Mouse (Mus musculus): Measurements from ENCODE around the gene Cxxc4. TPM values are rescaled to one million over a fixed set of nuclear protein-coding genes. Genes with fewer than 3 reads are reported as not detected.
A peak's percentile ranks its signal among the peaks of the same experiment; 100 is the strongest.

The Cxxc4 gene
- polyA plus RNA-seq, 1 experiment = 12.9 TPM

DNA sequence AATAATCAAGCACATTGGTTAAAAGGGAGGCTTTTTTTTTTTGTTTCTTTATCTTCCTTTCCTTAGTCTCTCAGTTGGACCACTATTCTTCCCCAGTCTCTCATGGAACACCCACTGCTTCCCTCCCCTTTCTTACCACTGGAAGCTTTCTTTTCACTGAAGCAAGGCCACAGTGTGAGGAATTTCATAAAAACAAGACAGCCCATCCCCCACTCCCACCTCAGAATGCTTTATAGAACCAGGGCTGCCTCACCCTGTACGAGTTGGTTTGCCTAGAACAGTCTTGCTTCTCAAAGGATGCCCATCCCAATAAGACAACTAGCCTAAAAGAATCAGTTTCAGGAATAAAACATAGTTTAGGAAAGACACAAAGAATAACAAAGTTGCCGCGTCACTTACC is 23.0 kb downstream of the Cxxc4 start:
- Histone ChIP-seq H3K27ac (ENCODE audit: insufficient read depth, low read length) (no peak overlapping the region), H3K4me1 (ENCODE audit: control insufficient read depth, insufficient read depth, low read length) (no peaks in the 10 kb centered on the region), H3K27me3 (ENCODE audit: control insufficient read depth, insufficient read depth, low read length) (no peaks in the 10 kb centered on the region), H3K4me3 (replicated peaks; ENCODE audit: insufficient read depth, low read depth, low read length) (no peak overlapping the region)
- WGBS = 64% methylated on average over 3 of the region's 3 CpGs
- no peak for DNase-seq
- no peak for TF ChIP-seq POLR2A (IDR thresholded peaks at IDR 0.05; ENCODE audit: borderline replicate concordance, insufficient read depth, low read length)
- TF ChIP-seq CTCF (IDR thresholded peaks at IDR 0.05; ENCODE audit: borderline replicate concordance, insufficient read depth, low read depth, low read length) = no peak

DNA sequence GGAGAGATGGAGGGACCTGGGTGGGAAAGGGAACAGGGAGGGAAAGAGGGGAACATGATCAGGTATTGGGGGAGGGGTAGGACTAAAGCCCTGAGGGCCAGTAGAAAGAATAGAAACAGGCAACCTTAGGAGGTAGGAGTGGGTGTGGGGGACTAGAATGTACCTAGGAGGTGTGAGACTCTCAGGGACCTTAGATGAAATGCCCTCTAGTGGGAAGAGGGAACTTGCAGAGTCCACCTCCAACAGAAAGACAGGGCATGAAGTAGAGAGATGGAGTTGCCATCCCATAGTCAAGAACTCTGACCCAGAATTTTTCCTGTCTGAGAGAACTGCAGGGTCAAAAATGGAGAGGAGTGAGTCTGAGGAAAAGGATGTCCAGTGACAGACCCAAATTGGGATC is 43.4 kb downstream of the Cxxc4 start:
- Histone ChIP-seq H3K27me3 (ENCODE audit: control insufficient read depth, insufficient read depth, low read length) (no peaks in the 10 kb centered on the region), H3K27ac (ENCODE audit: insufficient read depth, low read length) (no peak overlapping the region), H3K4me1 (ENCODE audit: control insufficient read depth, insufficient read depth, low read length) (no peaks in the 10 kb centered on the region), H3K4me3 (replicated peaks; ENCODE audit: insufficient read depth, low read depth, low read length) (no peak overlapping the region)
- no peak for DNase-seq
- TF ChIP-seq POLR2A (IDR thresholded peaks at IDR 0.05; ENCODE audit: borderline replicate concordance, insufficient read depth, low read length) (no peak), CTCF (IDR thresholded peaks at IDR 0.05; ENCODE audit: borderline replicate concordance, insufficient read depth, low read depth, low read length) (no peak)

DNA sequence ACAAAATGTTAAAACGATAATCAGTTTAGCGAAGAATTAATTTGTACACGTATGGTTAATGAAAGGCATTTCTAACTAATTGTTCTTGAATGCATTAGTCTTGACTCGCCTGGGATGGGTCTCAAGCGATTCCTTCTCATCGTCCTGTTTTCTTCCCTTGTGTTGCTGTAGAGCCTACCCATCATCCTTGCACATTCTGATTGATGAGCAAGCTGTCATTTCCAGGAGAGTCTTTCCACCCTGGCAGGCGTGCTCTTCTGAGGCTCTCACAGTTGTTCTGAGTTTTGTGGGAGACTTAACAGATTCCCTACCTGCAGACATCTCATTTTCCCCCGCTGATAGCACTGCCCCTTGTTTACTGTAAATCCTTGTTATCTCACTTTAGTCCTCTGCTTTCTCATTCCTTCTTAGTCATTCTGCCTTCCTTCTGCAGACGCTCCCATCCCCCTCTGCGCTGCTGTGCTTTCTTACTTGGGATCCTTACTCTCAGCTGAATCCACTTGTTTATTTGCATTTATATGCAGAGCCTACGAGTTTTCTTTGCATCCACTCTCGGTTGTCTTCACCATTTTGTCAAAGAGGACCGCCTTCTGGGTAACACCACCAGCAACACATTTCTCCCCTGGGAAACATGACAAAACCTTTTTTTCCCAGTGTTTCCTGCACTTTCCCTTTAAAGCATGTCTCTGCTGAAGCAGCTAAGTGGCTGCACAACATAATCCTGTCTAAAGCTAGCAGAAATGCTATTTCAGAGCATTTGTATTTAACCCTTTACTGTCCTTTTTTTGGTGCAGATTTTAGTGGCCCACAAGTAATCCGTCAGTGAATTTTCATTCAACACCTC is 45.5 kb downstream of the Cxxc4 start:
- TF ChIP-seq POLR2A (IDR thresholded peaks at IDR 0.05; ENCODE audit: borderline replicate concordance, insufficient read depth, low read length) = no peak
- TF ChIP-seq CTCF (IDR thresholded peaks at IDR 0.05; ENCODE audit: borderline replicate concordance, insufficient read depth, low read depth, low read length) = no peak
- WGBS = 36% methylated on average over 14 of the region's 14 CpGs
- DNase-seq = no peak
- no peaks in the 10 kb centered on the region for H3K4me1 ChIP-seq (ENCODE audit: control insufficient read depth, insufficient read depth, low read length)
- H3K27me3 ChIP-seq (ENCODE audit: control insufficient read depth, insufficient read depth, low read length) = no peaks in the 10 kb centered on the region
- H3K4me3 ChIP-seq (replicated peaks; ENCODE audit: insufficient read depth, low read depth, low read length) = no peak overlapping the region
- no peak overlapping the region for H3K27ac ChIP-seq (ENCODE audit: insufficient read depth, low read length)

DNA sequence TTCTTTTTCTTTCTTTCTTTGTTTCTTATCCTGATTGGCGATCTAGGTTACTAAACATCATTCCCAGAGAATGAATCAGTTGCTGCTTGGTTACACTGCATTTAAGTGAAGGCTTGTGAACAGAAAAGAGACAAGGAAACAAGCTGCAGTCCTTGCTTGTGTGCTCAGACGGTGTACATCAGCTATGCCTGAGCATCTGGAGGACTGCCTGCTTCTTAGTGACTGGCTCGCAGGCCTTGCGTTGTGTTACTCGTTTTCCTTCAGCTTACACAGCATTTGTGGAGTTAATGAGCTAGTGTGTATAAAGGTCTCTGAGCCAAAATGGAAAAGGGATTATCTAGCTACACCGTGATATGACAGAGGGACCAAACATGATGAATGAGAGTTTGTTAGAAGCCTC is 58.9 kb downstream of the Cxxc4 start:
- TF ChIP-seq POLR2A (IDR thresholded peaks at IDR 0.05; ENCODE audit: borderline replicate concordance, insufficient read depth, low read length) = no peak
- TF ChIP-seq CTCF (IDR thresholded peaks at IDR 0.05; ENCODE audit: borderline replicate concordance, insufficient read depth, low read depth, low read length) = no peak
- H3K4me3 ChIP-seq (replicated peaks; ENCODE audit: insufficient read depth, low read depth, low read length) = no peak overlapping the region
- no peak for DNase-seq
- H3K27me3 ChIP-seq (ENCODE audit: control insufficient read depth, insufficient read depth, low read length) = no peaks in the 10 kb centered on the region; the same call in 1 of the 2 replicates
- 50% methylated on average over 6 of the region's 6 CpGs for WGBS
- no peaks in the 10 kb centered on the region for H3K4me1 ChIP-seq (ENCODE audit: control insufficient read depth, insufficient read depth, low read length)
- no peak overlapping the region for H3K27ac ChIP-seq (ENCODE audit: insufficient read depth, low read length)

DNA sequence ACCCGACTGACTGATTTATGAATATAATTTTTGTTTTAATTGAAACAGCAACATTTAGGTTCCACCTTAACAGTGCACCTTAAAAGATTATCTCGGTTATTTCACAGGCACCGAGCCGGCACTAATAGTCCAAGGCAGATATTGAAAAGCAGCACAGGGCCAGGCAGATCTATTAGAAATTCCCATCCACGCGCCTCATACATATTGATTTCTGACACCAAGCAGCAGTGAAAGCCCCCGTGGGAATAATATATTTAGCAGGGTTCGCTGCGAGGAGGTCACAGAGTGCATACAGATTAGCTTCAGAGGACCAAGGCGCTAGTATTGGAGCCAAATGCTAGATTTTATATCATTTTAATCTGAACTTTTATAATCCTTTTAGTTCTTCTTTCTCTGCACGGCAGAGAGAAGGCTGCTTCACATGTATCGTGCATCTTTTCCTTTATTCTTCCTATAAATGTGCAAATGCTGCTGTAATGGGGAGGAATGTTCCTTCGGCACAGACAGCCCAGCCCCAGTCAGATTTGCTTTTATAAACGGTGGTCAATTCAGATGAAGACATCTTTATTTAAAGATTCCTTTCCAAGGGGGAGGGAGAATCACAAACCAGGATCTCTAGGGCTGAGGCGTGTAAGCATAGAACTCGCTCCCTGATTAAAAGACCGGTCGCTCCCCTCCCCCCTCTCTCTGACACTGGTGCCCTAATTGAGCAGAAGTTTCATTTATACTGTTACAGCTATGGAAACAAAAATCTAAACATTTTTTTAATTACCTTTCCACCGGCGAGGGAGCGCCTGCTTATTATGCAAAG is 66.6 kb downstream of the Cxxc4 start:
- TF ChIP-seq POLR2A (IDR thresholded peaks at IDR 0.05; ENCODE audit: borderline replicate concordance, insufficient read depth, low read length) (no peak), CTCF (IDR thresholded peaks at IDR 0.05; ENCODE audit: borderline replicate concordance, insufficient read depth, low read depth, low read length) (no peak)
- Histone ChIP-seq H3K4me3 (replicated peaks; ENCODE audit: insufficient read depth, low read depth, low read length) (peak overlapping the region; percentile 65), H3K27me3 (ENCODE audit: control insufficient read depth, insufficient read depth, low read length) (no peaks in the 10 kb centered on the region), H3K4me1 (ENCODE audit: control insufficient read depth, insufficient read depth, low read length) (no peaks in the 10 kb centered on the region), H3K27ac (ENCODE audit: insufficient read depth, low read length) (no peak overlapping the region)
- DNase-seq = peak; percentile 21 to 25
- 7% methylated on average over 21 of the region's 21 CpGs for WGBS

DNA sequence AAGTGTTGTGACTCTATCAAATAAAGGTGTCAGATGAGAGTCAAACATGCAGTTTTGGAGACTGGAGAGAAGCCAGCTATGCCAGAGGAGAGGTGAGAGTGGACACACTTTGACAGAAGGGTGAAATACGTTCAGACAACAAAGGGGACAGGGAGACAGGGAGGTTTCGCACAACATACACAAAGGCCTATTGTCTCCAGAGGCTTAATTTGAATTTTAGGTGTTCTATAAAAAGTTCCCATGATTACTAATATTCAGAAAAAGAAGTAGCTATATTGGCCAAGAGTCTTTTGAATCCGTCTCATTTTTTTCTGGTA is 67.2 kb downstream of the Cxxc4 start:
- TF ChIP-seq POLR2A (IDR thresholded peaks at IDR 0.05; ENCODE audit: borderline replicate concordance, insufficient read depth, low read length) = no peak
- TF ChIP-seq CTCF (IDR thresholded peaks at IDR 0.05; ENCODE audit: borderline replicate concordance, insufficient read depth, low read depth, low read length) = no peak
- Histone ChIP-seq H3K4me3 (replicated peaks; ENCODE audit: insufficient read depth, low read depth, low read length) (no peak overlapping the region), H3K27me3 (ENCODE audit: control insufficient read depth, insufficient read depth, low read length) (no peaks in the 10 kb centered on the region), H3K27ac (ENCODE audit: insufficient read depth, low read length) (no peak overlapping the region), H3K4me1 (ENCODE audit: control insufficient read depth, insufficient read depth, low read length) (no peaks in the 10 kb centered on the region)
- DNase-seq = no peak
- WGBS = 52% methylated on average over 3 of the region's 3 CpGs

DNA sequence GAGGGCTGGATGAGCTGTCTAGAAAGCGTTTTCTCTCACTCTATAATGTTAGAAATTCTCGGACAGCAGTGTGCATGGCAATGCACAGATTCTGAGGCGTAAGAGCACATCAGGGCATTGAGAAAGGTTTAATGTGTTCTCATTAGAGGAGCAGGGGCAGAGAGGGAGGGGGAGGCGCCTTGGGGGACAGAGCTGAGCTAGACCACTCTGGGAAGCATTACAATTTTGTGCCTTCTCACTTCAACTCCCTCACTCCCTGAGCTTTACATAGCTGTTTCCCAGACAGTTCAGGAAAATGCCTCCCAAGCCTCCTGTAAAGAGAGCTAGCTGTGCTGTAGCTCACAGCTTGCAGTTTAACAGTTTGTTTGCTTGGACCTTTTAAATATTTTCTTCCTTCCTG is 70.2 kb downstream of the Cxxc4 start:
- Histone ChIP-seq H3K4me1 (ENCODE audit: control insufficient read depth, insufficient read depth, low read length) (no peaks in the 10 kb centered on the region), H3K4me3 (replicated peaks; ENCODE audit: insufficient read depth, low read depth, low read length) (no peak overlapping the region), H3K27me3 (ENCODE audit: control insufficient read depth, insufficient read depth, low read length) (no peaks in the 10 kb centered on the region), H3K27ac (ENCODE audit: insufficient read depth, low read length) (no peak overlapping the region)
- 44% methylated on average over 4 of the region's 4 CpGs for WGBS
- no peak for DNase-seq
- no peak for TF ChIP-seq CTCF (IDR thresholded peaks at IDR 0.05; ENCODE audit: borderline replicate concordance, insufficient read depth, low read depth, low read length)
- no peak for TF ChIP-seq POLR2A (IDR thresholded peaks at IDR 0.05; ENCODE audit: borderline replicate concordance, insufficient read depth, low read length)

DNA sequence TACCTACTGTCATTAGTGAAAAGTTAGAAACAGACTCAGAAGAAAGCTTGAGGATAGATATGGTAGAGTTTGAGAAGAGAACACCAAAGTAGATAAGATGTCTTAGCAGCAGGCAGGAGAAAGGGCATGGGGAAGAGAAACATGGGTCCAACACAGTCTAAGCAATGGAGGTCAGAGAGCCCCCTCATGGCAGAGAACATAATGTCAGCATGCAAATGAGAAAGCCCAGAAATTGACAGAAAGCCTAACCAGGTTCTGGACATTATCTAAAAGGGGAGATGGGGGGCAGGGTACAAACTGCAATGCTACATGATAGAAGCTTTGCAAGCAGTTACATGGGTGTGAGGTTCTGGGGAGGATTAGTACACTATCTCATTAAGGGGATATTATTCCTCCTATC is 71.5 kb downstream of the Cxxc4 start:
- no peak for TF ChIP-seq CTCF (IDR thresholded peaks at IDR 0.05; ENCODE audit: borderline replicate concordance, insufficient read depth, low read depth, low read length)
- no peak for TF ChIP-seq POLR2A (IDR thresholded peaks at IDR 0.05; ENCODE audit: borderline replicate concordance, insufficient read depth, low read length)

More for the DNA sequence above, 71.5 kb downstream of the Cxxc4 start:
- no peaks in the 10 kb centered on the region for H3K27me3 ChIP-seq (ENCODE audit: control insufficient read depth, insufficient read depth, low read length)
- H3K27ac ChIP-seq (ENCODE audit: insufficient read depth, low read length) = no peak overlapping the region
- no peak overlapping the region for H3K4me3 ChIP-seq (replicated peaks; ENCODE audit: insufficient read depth, low read depth, low read length)
- DNase-seq = no peak
- no peaks in the 10 kb centered on the region for H3K4me1 ChIP-seq (ENCODE audit: control insufficient read depth, insufficient read depth, low read length)

Measured in cerebellum, adult 2 months (tissue).